Mouse (Mus musculus) forebrain, embryonic 13.5 days (tissue): ENCODE measurements around the gene Foxo3. TPM values are rescaled to one million over a fixed set of nuclear protein-coding genes. Genes with fewer than 3 reads are reported as not detected.
A peak's percentile ranks its signal among the peaks of the same experiment; 100 is the strongest.

Experiments used
- ATAC-seq: fragments of 200-750 bp; cut with Nextera tagmentation; 2 replicates; pipeline ENCODE4 v1.8.0; 2017
- H3K27ac ChIP-seq: fragments of 300-500 bp; sonication (generic); 2 replicates; pipeline ENCODE4 v1.5.1; 2015; ENCODE audit warnings: inconsistent platforms, mild to moderate bottlenecking, moderate library complexity
- H3K27me3 ChIP-seq: fragments of 300-500 bp; sonication (generic); 2 replicates; pipeline ENCODE4 v1.6.1; 2015; ENCODE audit warnings: mild to moderate bottlenecking, inconsistent platforms
- H3K36me3 ChIP-seq: fragments of 300-500 bp; sonication (generic); 2 replicates; pipeline ENCODE4 v1.6.1; 2015; ENCODE audit warnings: mild to moderate bottlenecking, inconsistent platforms; ENCODE audit not compliant: poor library complexity, severe bottlenecking
- H3K4me1 ChIP-seq: fragments of 300-500 bp; sonication (generic); 2 replicates; pipeline ENCODE4 v1.6.1; 2015; ENCODE audit warnings: inconsistent platforms
- H3K4me2 ChIP-seq: fragments of 300-500 bp; sonication (generic); 2 replicates; pipeline ENCODE4 v1.6.1; 2015; ENCODE audit warnings: inconsistent platforms, mild to moderate bottlenecking, moderate library complexity
- H3K4me3 ChIP-seq: fragments of 300-500 bp; sonication (generic); 2 replicates; pipeline ENCODE4 v1.5.1; 2015; ENCODE audit warnings: mild to moderate bottlenecking, inconsistent platforms
- H3K9ac ChIP-seq: fragments of 300-500 bp; sonication (generic); 2 replicates; pipeline ENCODE4 v1.6.1; 2015; ENCODE audit warnings: mild to moderate bottlenecking, inconsistent platforms
- H3K9me3 ChIP-seq: fragments of 300-500 bp; sonication (generic); replicated peaks from 2 replicates; pipeline ENCODE4 v1.6.1; 2016; ENCODE audit warnings: inconsistent platforms
- WGBS: fragments of 180-500 bp; shearing (Covaris S2); methylation state at CpG from one replicate; pipeline ENCODE4 v1.1.7; 2015; 5-methylcytosine and 5-hydroxymethylcytosine counted together
- polyA plus RNA-seq: library from polyadenylated mRNA; unstranded; fragments of >200 nt; fragmentation: Nextera tagmentation; extraction: Ambion mirVana; gene quantifications from 2 replicates; pipeline ENCODE4 v1.2.1, GENCODE M21; 2015

The Foxo3 gene
- polyA plus RNA-seq, 1 experiment from 2014 or later, result 3.8 TPM

GRCm38 (mm10) chr10:42207612-42208011 lies 68.9 kb downstream of the Foxo3 start:
- peaks cover 16% of the 10 kb centered on the region for H3K4me1 ChIP-seq
- no peak overlapping the region for H3K4me2 ChIP-seq
- no peak for ATAC-seq
- no peak overlapping the region for H3K9ac ChIP-seq
- H3K27me3 ChIP-seq, result no peaks in the 10 kb centered on the region
- no peaks in the 10 kb centered on the region for H3K9me3 ChIP-seq
- 94% methylated on average over 12 of the region's 12 CpGs for WGBS
- H3K4me3 ChIP-seq, result no peak overlapping the region
- H3K27ac ChIP-seq, result no peak overlapping the region
- no peaks in the 10 kb centered on the region for H3K36me3 ChIP-seq

- no peak overlapping the region for H3K27ac ChIP-seq
- H3K9me3 ChIP-seq, result no peaks in the 10 kb centered on the region
- WGBS, result 90% methylated on average over 20 of the region's 20 CpGs
- no peaks in the 10 kb centered on the region for H3K27me3 ChIP-seq
- H3K4me1 ChIP-seq, result peaks cover under 1% of the 10 kb centered on the region
- no peak overlapping the region for H3K4me3 ChIP-seq
- H3K9ac ChIP-seq, result no peak overlapping the region
- H3K36me3 ChIP-seq, result no peaks in the 10 kb centered on the region
- no peak overlapping the region for H3K4me2 ChIP-seq
- ATAC-seq, result no peak
Measured at GRCm38 (mm10) chr10:42204768-42205412, 71.7 kb downstream of the Foxo3 start.

- ATAC-seq, result no peak
- H3K27me3 ChIP-seq, result no peaks in the 10 kb centered on the region
- no peaks in the 10 kb centered on the region for H3K9me3 ChIP-seq
- no peak overlapping the region for H3K9ac ChIP-seq
- H3K4me2 ChIP-seq, result no peak overlapping the region
- H3K4me3 ChIP-seq, result no peak overlapping the region
- 78% methylated on average over 18 of the region's 18 CpGs for WGBS
- peaks cover 6% of the 10 kb centered on the region for H3K4me1 ChIP-seq
- H3K27ac ChIP-seq, result no peak overlapping the region; the same call in 1 of the 2 replicates
- H3K36me3 ChIP-seq, result no peaks in the 10 kb centered on the region
Measured at GRCm38 (mm10) chr10:42203321-42204155, 73.0 kb downstream of the Foxo3 start.

GRCm38 (mm10) chr10:42202561-42202960 lies 74.0 kb downstream of the Foxo3 start:
- no peak overlapping the region for H3K9ac ChIP-seq
- peaks cover 2% of the 10 kb centered on the region for H3K36me3 ChIP-seq
- H3K4me2 ChIP-seq, result no peak overlapping the region
- no peak overlapping the region for H3K4me3 ChIP-seq
- peaks cover 2% of the 10 kb centered on the region; the same call in 1 of the 2 replicates for H3K9me3 ChIP-seq
- H3K27me3 ChIP-seq, result no peaks in the 10 kb centered on the region
- peaks cover 6% of the 10 kb centered on the region for H3K4me1 ChIP-seq
- WGBS, result 88% methylated on average over 8 of the region's 8 CpGs
- no peak for ATAC-seq
- H3K27ac ChIP-seq, result no peak overlapping the region

- H3K4me1 ChIP-seq, result peaks cover 6% of the 10 kb centered on the region
- H3K36me3 ChIP-seq, result peaks cover 22% of the 10 kb centered on the region
- H3K4me2 ChIP-seq, result no peak overlapping the region
- no peak overlapping the region for H3K9ac ChIP-seq
- peaks cover 8% of the 10 kb centered on the region for H3K9me3 ChIP-seq
- H3K27me3 ChIP-seq, result no peaks in the 10 kb centered on the region
- WGBS, result 76% methylated on average over 3 of the region's 3 CpGs
- 0 out of 2 replicates have a peak, but pooled peaks have one; percentile 30 for ATAC-seq
- no peak overlapping the region for H3K4me3 ChIP-seq
- no peak overlapping the region for H3K27ac ChIP-seq
Measured at GRCm38 (mm10) chr10:42199472-42199871, 77.1 kb downstream of the Foxo3 start.

- Histone ChIP-seq H3K9me3 (peaks cover 8% of the 10 kb centered on the region), H3K4me2 (no peak overlapping the region), H3K27me3 (no peaks in the 10 kb centered on the region), H3K27ac (no peak overlapping the region), H3K9ac (no peak overlapping the region), H3K36me3 (peaks cover 22% of the 10 kb centered on the region), H3K4me3 (no peak overlapping the region), H3K4me1 (peaks cover 6% of the 10 kb centered on the region)
- WGBS, result 72% methylated on average over 3 of the region's 3 CpGs
- no peak for ATAC-seq
Measured at GRCm38 (mm10) chr10:42198682-42199081, 77.9 kb downstream of the Foxo3 start.

GRCm38 (mm10) chr10:42194784-42195183 lies 81.8 kb downstream of the Foxo3 start:
- Histone ChIP-seq H3K27ac (no peak overlapping the region), H3K9me3 (peaks cover 8% of the 10 kb centered on the region), H3K27me3 (no peaks in the 10 kb centered on the region), H3K9ac (no peak overlapping the region), H3K4me2 (no peak overlapping the region), H3K4me1 (peaks cover 8% of the 10 kb centered on the region), H3K36me3 (peaks cover 22% of the 10 kb centered on the region), H3K4me3 (no peak overlapping the region)
- WGBS, result 86% methylated on average over 6 of the region's 6 CpGs
- ATAC-seq, result no peak

- peaks cover 22% of the 10 kb centered on the region for H3K36me3 ChIP-seq
- no peak overlapping the region for H3K9ac ChIP-seq
- H3K27ac ChIP-seq, result no peak overlapping the region
- H3K9me3 ChIP-seq, result peaks cover 8% of the 10 kb centered on the region
- 88% methylated on average over 4 of the region's 4 CpGs for WGBS
- no peak for ATAC-seq
- peaks cover 6% of the 10 kb centered on the region for H3K4me1 ChIP-seq
- H3K4me2 ChIP-seq, result no peak overlapping the region
- H3K27me3 ChIP-seq, result no peaks in the 10 kb centered on the region
- no peak overlapping the region for H3K4me3 ChIP-seq
Measured at GRCm38 (mm10) chr10:42193981-42194380, 82.6 kb downstream of the Foxo3 start.

- no peak for ATAC-seq
- H3K4me3 ChIP-seq, result no peak overlapping the region
- peaks cover 22% of the 10 kb centered on the region for H3K36me3 ChIP-seq
- 32% methylated on average over 6 of the region's 6 CpGs for WGBS
- no peak overlapping the region for H3K27ac ChIP-seq
- H3K9me3 ChIP-seq, result peaks cover 8% of the 10 kb centered on the region
- H3K4me1 ChIP-seq, result peaks cover 17% of the 10 kb centered on the region
- no peak overlapping the region for H3K9ac ChIP-seq
- H3K27me3 ChIP-seq, result no peaks in the 10 kb centered on the region
- H3K4me2 ChIP-seq, result no peak overlapping the region
Measured at GRCm38 (mm10) chr10:42192951-42193350, 83.6 kb downstream of the Foxo3 start.

GRCm38 (mm10) chr10:42189674-42190434 lies 86.7 kb downstream of the Foxo3 start:
- Histone ChIP-seq H3K36me3 (peaks cover 9% of the 10 kb centered on the region; the same call in 1 of the 2 replicates), H3K27me3 (no peaks in the 10 kb centered on the region), H3K4me1 (peaks cover 19% of the 10 kb centered on the region), H3K27ac (no peak overlapping the region), H3K9ac (no peak overlapping the region), H3K9me3 (no peaks in the 10 kb centered on the region), H3K4me2 (no peak overlapping the region), H3K4me3 (no peak overlapping the region)
- no peak for ATAC-seq
- WGBS, result 87% methylated on average over 13 of the region's 13 CpGs

GRCm38 (mm10) chr10:42189037-42189436 lies 87.5 kb downstream of the Foxo3 start:
- no peak overlapping the region for H3K9ac ChIP-seq
- peaks cover 19% of the 10 kb centered on the region for H3K4me1 ChIP-seq
- no peaks in the 10 kb centered on the region for H3K9me3 ChIP-seq
- H3K4me2 ChIP-seq, result no peak overlapping the region
- H3K4me3 ChIP-seq, result no peak overlapping the region
- WGBS, result 90% methylated on average over 8 of the region's 8 CpGs
- no peak overlapping the region for H3K27ac ChIP-seq
- H3K27me3 ChIP-seq, result no peaks in the 10 kb centered on the region
- H3K36me3 ChIP-seq, result peaks cover 9% of the 10 kb centered on the region; the same call in 1 of the 2 replicates
- no peak for ATAC-seq

- 68% methylated on average over 9 of the region's 9 CpGs for WGBS
- Histone ChIP-seq H3K4me3 (no peak overlapping the region), H3K27ac (peak overlapping the region; percentile 15; the same call in 1 of the 2 replicates), H3K9ac (no peak overlapping the region), H3K9me3 (no peaks in the 10 kb centered on the region), H3K36me3 (peaks cover 9% of the 10 kb centered on the region; the same call in 1 of the 2 replicates), H3K4me2 (no peak overlapping the region), H3K4me1 (peaks cover 18% of the 10 kb centered on the region), H3K27me3 (no peaks in the 10 kb centered on the region)
- ATAC-seq, result no peak
Measured at GRCm38 (mm10) chr10:42188091-42188490, 88.5 kb downstream of the Foxo3 start.
